Mouse (Mus musculus) monocyte, adult 5-6 weeks (primary cell): ENCODE results near the gene Clca4a. TPM values are rescaled to one million over a fixed set of nuclear protein-coding genes. Genes with fewer than 3 reads are reported as not detected.

Source experiments
- total RNA-seq: library from RNA; stranded (forward); fragments of 200-1000, 200-491, 200-594 nt; gene quantifications from 3 replicates; pipeline ENCODE4 v1.2.3, GENCODE M21; 2017

The Clca4a gene
- total RNA-seq, 1 experiment from 2014 or later = not detected

Other genes with a start within 250 kb of the Clca4a start
- gene Clca3a1, start 214.1 kb downstream of the Clca4a start, total RNA-seq = 1.2 TPM in 1 of 3 replicates, not detected in the others
- gene Clca3a2, start 155.6 kb downstream of the Clca4a start, total RNA-seq = not detected in 3 replicates
- not detected in 3 replicates for gene Clca3b, start 125.7 kb downstream of the Clca4a start, total RNA-seq
- gene Clca4b, start 42.5 kb downstream of the Clca4a start, total RNA-seq = not detected in 3 replicates
- gene Clca1, start 57.7 kb upstream of the Clca4a start, total RNA-seq = not detected in 3 replicates
- gene Clca2, start 124.4 kb upstream of the Clca4a start, total RNA-seq = not detected in 3 replicates
- gene Odf2l, start 143.5 kb upstream of the Clca4a start, total RNA-seq = 21.2 to 34.9 TPM (median 28.3 TPM) in 3 replicates